Mouse (Mus musculus): ENCODE measurements at regions not wholly inside any gene's neighbourhood (a gene's known extent, or its start where the extent isn't known, plus 50 kb on each side); places are given as distances from the start of the nearest gene placed in this dataset.

DNA sequence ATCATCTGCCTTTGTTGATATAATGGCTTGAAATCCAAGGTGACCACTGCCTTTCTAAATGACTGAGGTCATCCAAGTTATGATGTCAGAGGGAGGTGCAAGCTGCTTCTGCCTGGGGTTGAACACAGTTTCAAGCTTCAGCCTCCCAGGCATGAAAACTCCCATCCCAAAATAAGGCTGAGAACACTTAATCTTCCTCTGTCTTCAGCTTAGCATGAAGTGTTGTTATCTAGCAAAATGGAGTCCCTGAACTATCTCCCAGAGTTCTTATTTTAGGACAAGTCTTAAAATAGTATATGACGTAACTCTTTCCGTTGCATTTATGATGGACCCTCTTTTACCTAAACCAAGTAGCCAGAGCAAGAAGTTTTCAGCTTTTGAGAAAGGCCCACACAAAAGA lies 631.1 kb upstream of the A1bg start:
- H3K9me3 ChIP-seq, result no peaks in the 10 kb centered on the region
- TF ChIP-seq GATA1 (IDR thresholded peaks at IDR 0.05; ENCODE audit: borderline replicate concordance, low read length), result no peak
- TF ChIP-seq FLI1 (IDR thresholded peaks at IDR 0.05; ENCODE audit: low read length), result no peak
- H3K4me1 ChIP-seq, result no peaks in the 10 kb centered on the region
- no peaks in the 10 kb centered on the region for H3K27me3 ChIP-seq (replicated peaks)
- H3K4me3 ChIP-seq (replicated peaks), result no peak overlapping the region
- H3K36me3 ChIP-seq (replicated peaks; ENCODE audit: low read length), result no peaks in the 10 kb centered on the region

- no peaks in the 10 kb centered on the region for H3K9me3 ChIP-seq
- TF ChIP-seq FLI1 (IDR thresholded peaks at IDR 0.05; ENCODE audit: low read length), result no peak
- TF ChIP-seq GATA1 (IDR thresholded peaks at IDR 0.05; ENCODE audit: borderline replicate concordance, low read length), result no peak
- H3K36me3 ChIP-seq (replicated peaks; ENCODE audit: low read length), result no peaks in the 10 kb centered on the region
- H3K4me1 ChIP-seq, result no peaks in the 10 kb centered on the region
- H3K27me3 ChIP-seq (replicated peaks), result no peaks in the 10 kb centered on the region
- H3K4me3 ChIP-seq (replicated peaks), result no peak overlapping the region
These were observed 630.4 kb upstream of the A1bg start for GRCm38 (mm10) chr15:61553081-61553680.

GRCm38 (mm10) chr15:61551206-61551605 lies 628.4 kb upstream of the A1bg start:
- H3K4me1 ChIP-seq, result no peaks in the 10 kb centered on the region
- no peaks in the 10 kb centered on the region for H3K9me3 ChIP-seq
- no peak for TF ChIP-seq GATA1 (IDR thresholded peaks at IDR 0.05; ENCODE audit: borderline replicate concordance, low read length)
- no peak for TF ChIP-seq FLI1 (IDR thresholded peaks at IDR 0.05; ENCODE audit: low read length)
- no peaks in the 10 kb centered on the region for H3K36me3 ChIP-seq (replicated peaks; ENCODE audit: low read length)
- H3K27me3 ChIP-seq (replicated peaks), result no peaks in the 10 kb centered on the region
- H3K4me3 ChIP-seq (replicated peaks), result no peak overlapping the region

DNA sequence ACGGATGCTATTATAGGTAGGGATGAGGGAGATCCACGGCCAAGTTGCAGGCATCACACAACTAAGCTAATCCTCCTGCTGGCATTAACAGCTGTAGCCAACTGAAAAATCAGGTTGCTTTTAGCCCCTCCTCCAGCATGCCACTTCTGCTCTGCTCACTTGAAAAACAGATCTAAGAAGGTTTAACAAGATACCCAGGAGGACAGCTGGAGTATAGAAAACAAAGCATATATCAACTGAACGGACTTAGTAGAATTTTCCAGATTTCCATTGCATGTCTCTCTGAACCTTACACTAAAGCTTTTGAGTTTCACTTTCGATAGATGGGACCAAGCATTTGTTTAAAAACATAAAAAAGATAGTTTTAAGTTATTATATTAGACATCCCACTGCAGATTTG lies 625.6 kb upstream of the A1bg start:
- Histone ChIP-seq H3K4me1 (no peaks in the 10 kb centered on the region), H3K4me3 (replicated peaks) (no peak overlapping the region), H3K36me3 (replicated peaks; ENCODE audit: low read length) (no peaks in the 10 kb centered on the region), H3K27me3 (replicated peaks) (no peaks in the 10 kb centered on the region), H3K9me3 (no peaks in the 10 kb centered on the region)
- TF ChIP-seq FLI1 (IDR thresholded peaks at IDR 0.05; ENCODE audit: low read length) (no peak), GATA1 (IDR thresholded peaks at IDR 0.05; ENCODE audit: borderline replicate concordance, low read length) (no peak)

GRCm38 (mm10) chr15:61546608-61547007 lies 623.8 kb upstream of the A1bg start:
- H3K27me3 ChIP-seq (replicated peaks), result no peaks in the 10 kb centered on the region
- no peak overlapping the region for H3K4me3 ChIP-seq (replicated peaks)
- TF ChIP-seq FLI1 (IDR thresholded peaks at IDR 0.05; ENCODE audit: low read length) (no peak), GATA1 (IDR thresholded peaks at IDR 0.05; ENCODE audit: borderline replicate concordance, low read length) (no peak)
- H3K36me3 ChIP-seq (replicated peaks; ENCODE audit: low read length), result no peaks in the 10 kb centered on the region
- H3K9me3 ChIP-seq, result no peaks in the 10 kb centered on the region
- no peaks in the 10 kb centered on the region for H3K4me1 ChIP-seq

- TF ChIP-seq GATA1 (IDR thresholded peaks at IDR 0.05; ENCODE audit: borderline replicate concordance, low read length), result no peak
- TF ChIP-seq FLI1 (IDR thresholded peaks at IDR 0.05; ENCODE audit: low read length), result no peak
- H3K4me3 ChIP-seq (replicated peaks), result no peak overlapping the region
These were observed 621.3 kb upstream of the A1bg start for GRCm38 (mm10) chr15:61544074-61544473.

GRCm38 (mm10) chr15:61541643-61542042 lies 618.8 kb upstream of the A1bg start:
- Histone ChIP-seq H3K4me1 (no peaks in the 10 kb centered on the region), H3K27me3 (replicated peaks) (no peaks in the 10 kb centered on the region), H3K9me3 (no peaks in the 10 kb centered on the region), H3K36me3 (replicated peaks; ENCODE audit: low read length) (no peaks in the 10 kb centered on the region), H3K4me3 (replicated peaks) (no peak overlapping the region)
- no peak for TF ChIP-seq FLI1 (IDR thresholded peaks at IDR 0.05; ENCODE audit: low read length)

More at GRCm38 (mm10) chr15:61544074-61544473, 621.3 kb upstream of the A1bg start:
- Histone ChIP-seq H3K9me3 (no peaks in the 10 kb centered on the region), H3K4me1 (no peaks in the 10 kb centered on the region), H3K27me3 (replicated peaks) (no peaks in the 10 kb centered on the region), H3K36me3 (replicated peaks; ENCODE audit: low read length) (no peaks in the 10 kb centered on the region)

- H3K4me1 ChIP-seq, result no peaks in the 10 kb centered on the region
- H3K9me3 ChIP-seq, result no peaks in the 10 kb centered on the region
- no peaks in the 10 kb centered on the region for H3K27me3 ChIP-seq (replicated peaks)
- peak overlapping the region; percentile 35 for H3K4me3 ChIP-seq (replicated peaks)
- H3K36me3 ChIP-seq (replicated peaks; ENCODE audit: low read length), result no peaks in the 10 kb centered on the region
- TF ChIP-seq GATA1 (IDR thresholded peaks at IDR 0.05; ENCODE audit: borderline replicate concordance, low read length), result no peak
These were observed 618.1 kb upstream of the A1bg start for GRCm38 (mm10) chr15:61540753-61541421.

GRCm38 (mm10) chr15:61538930-61539329 lies 616.1 kb upstream of the A1bg start:
- Histone ChIP-seq H3K4me1 (no peaks in the 10 kb centered on the region), H3K36me3 (replicated peaks; ENCODE audit: low read length) (no peaks in the 10 kb centered on the region)
- TF ChIP-seq GATA1 (IDR thresholded peaks at IDR 0.05; ENCODE audit: borderline replicate concordance, low read length) (no peak), FLI1 (IDR thresholded peaks at IDR 0.05; ENCODE audit: low read length) (no peak)

GRCm38 (mm10) chr15:61538169-61538755 lies 615.5 kb upstream of the A1bg start:
- TF ChIP-seq GATA1 (IDR thresholded peaks at IDR 0.05; ENCODE audit: borderline replicate concordance, low read length), result no peak
- no peak for TF ChIP-seq FLI1 (IDR thresholded peaks at IDR 0.05; ENCODE audit: low read length)
- Histone ChIP-seq H3K36me3 (replicated peaks; ENCODE audit: low read length) (no peaks in the 10 kb centered on the region), H3K27me3 (replicated peaks) (no peaks in the 10 kb centered on the region), H3K9me3 (no peaks in the 10 kb centered on the region), H3K4me3 (replicated peaks) (no peak overlapping the region), H3K4me1 (no peaks in the 10 kb centered on the region)

More at GRCm38 (mm10) chr15:61538930-61539329, 616.1 kb upstream of the A1bg start:
- Histone ChIP-seq H3K4me3 (replicated peaks) (no peak overlapping the region), H3K27me3 (replicated peaks) (no peaks in the 10 kb centered on the region), H3K9me3 (no peaks in the 10 kb centered on the region)

Measured in megakaryocyte, embryonic 14.5 days (primary cell).